Mouse (Mus musculus) spleen, adult 2 months (tissue): ENCODE results near the gene Bicc1.

Experiments
- CTCF ChIP-seq: fragments of 200-500 bp; IDR thresholded peaks from 2 replicates; pipeline ENCODE4 v1.5.1; 2011; ENCODE audit warnings: mild to moderate bottlenecking, inconsistent platforms; ENCODE audit not compliant: insufficient read depth, insufficient read length, insufficient replicate concordance; ENCODE audit errors: extremely low read depth
- POLR2A ChIP-seq: fragments of 200-500 bp; IDR thresholded peaks from 2 replicates; pipeline ENCODE4 v1.6.1; 2011; ENCODE audit warnings: low read depth, low read length, inconsistent platforms

DNA sequence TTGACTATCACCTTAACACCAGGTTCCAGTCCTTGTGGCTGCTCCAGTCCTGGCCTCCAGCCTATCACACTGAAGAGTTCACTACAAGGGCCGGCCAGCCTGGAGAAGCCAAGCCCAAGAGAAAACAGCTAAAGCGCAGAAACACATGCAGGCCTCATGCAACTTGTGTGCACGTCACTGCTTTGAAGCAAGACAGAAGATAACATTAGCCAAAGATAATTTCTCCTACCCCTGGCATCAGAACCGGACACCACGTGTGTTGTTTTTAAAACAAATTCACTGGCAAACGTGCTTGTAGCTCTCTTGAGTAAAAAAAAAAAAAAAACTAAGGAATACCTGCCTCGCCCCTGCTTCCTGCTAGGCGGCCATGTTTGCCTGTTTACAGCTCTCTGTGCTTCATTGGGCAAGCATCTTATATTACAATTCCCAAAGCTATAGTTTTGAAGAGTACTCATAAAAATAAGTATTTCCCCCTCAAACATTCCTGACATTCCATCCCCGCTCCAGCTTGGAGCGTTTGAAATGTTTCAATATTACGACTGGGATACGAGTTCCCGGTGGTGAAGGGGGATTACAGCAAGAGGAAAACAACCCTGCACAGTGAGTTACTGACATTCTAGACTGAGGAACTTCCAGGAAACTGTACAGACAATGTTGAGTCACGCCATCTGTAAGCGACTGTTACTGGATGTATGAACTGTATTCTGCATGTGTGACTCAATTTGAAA is 40.2 kb downstream of the Bicc1 start:
- TF ChIP-seq CTCF = no peak
- TF ChIP-seq POLR2A = no peak
